Comparison of ENCODE assay signal across 9 mouse cellular contexts in genomic region chr10:77621546-77621945, GRCm38 (mm10). TPM values are rescaled to one million over a fixed set of nuclear protein-coding genes. Genes with fewer than 3 reads are reported as not detected.
A peak's percentile ranks its signal among the peaks of the same experiment; 100 is the strongest.
DNase-seq lines count a peak whose midpoint lies in the region; ATAC-seq and TF ChIP-seq lines count a peak whose summit lies in the region.
"Had no signal": no experiment of that assay in that cellular context is flagged by ENCODE, and none has a peak within 500 bp of the region (broad histone marks: within the 10 kb centered on the region; RNA-seq: fewer than 3 reads in every experiment).

No protein-coding gene starts in this region.

- H3K4me1 ChIP-seq in kidney, embryonic 15.5 days, result peaks cover 40% of the 10 kb centered on the region
- peaks cover 13% of the 10 kb centered on the region for H3K4me1 ChIP-seq in cortical plate, adult 2 months (ENCODE audit: control insufficient read depth, insufficient read depth, low read length)
- peaks cover 12% of the 10 kb centered on the region; the same call in 1 of the 2 replicates for H3K4me1 ChIP-seq in hindbrain, postnatal 0 days (ENCODE audit: insufficient read depth, low read length)
- peaks cover 25% of the 10 kb centered on the region for H3K4me1 ChIP-seq in midbrain, embryonic 16.5 days (ENCODE audit: control insufficient read depth, insufficient read depth, low read length)

- no peaks in the 10 kb centered on the region for H3K9me3 ChIP-seq in kidney, embryonic 15.5 days (replicated peaks)
- no peaks in the 10 kb centered on the region for H3K9me3 ChIP-seq in hindbrain, postnatal 0 days (ENCODE audit: low read length)
- H3K9me3 ChIP-seq in midbrain, embryonic 16.5 days (replicated peaks; ENCODE audit: control insufficient read depth, low read length, poor library complexity, severe bottlenecking), result no peaks in the 10 kb centered on the region

- TF ChIP-seq CTCF in cortical plate, adult 2 months (IDR thresholded peaks at IDR 0.05; ENCODE audit: extremely low read depth, insufficient read depth, low read length), result no peak
- no peak for TF ChIP-seq CTCF in hindbrain, postnatal 0 days (IDR thresholded peaks at IDR 0.05; ENCODE audit: low read depth)

- no peak for TF ChIP-seq POLR2A in cortical plate, adult 2 months (IDR thresholded peaks at IDR 0.05; ENCODE audit: extremely low read depth, insufficient read depth, low read length)

- peak overlapping the region; percentile 65 for H3K4me2 ChIP-seq in kidney, embryonic 15.5 days
- peak overlapping the region; percentile 92 for H3K4me2 ChIP-seq in hindbrain, postnatal 0 days (ENCODE audit: low read depth, low read length)
- peak overlapping the region; percentile 78 for H3K4me2 ChIP-seq in midbrain, embryonic 16.5 days (ENCODE audit: low read length)

- 76% methylated on average over 8 of the region's 8 CpGs for WGBS in kidney, embryonic 15.5 days
- WGBS in hindbrain, postnatal 0 days, result 79% methylated on average over 8 of the region's 8 CpGs
- WGBS in midbrain, embryonic 16.5 days, result 75% methylated on average over 8 of the region's 8 CpGs

- peaks cover 28% of the 10 kb centered on the region for H3K36me3 ChIP-seq in kidney, embryonic 15.5 days
- H3K36me3 ChIP-seq in hindbrain, postnatal 0 days (ENCODE audit: insufficient read depth, low read length), result peaks cover 16% of the 10 kb centered on the region; the same call in 1 of the 2 replicates
- H3K36me3 ChIP-seq in midbrain, embryonic 16.5 days (ENCODE audit: control insufficient read depth, insufficient read depth, low read length), result peaks cover 12% of the 10 kb centered on the region

- H3K4me3 ChIP-seq in kidney, embryonic 15.5 days (replicated peaks), result peak overlapping the region; percentile 98
- H3K4me3 ChIP-seq in cortical plate, adult 2 months (ENCODE audit: insufficient read depth, low read length), result peak overlapping the region; percentile 84
- peak overlapping the region; percentile 95 for H3K4me3 ChIP-seq in hindbrain, postnatal 0 days (ENCODE audit: low read length)
- H3K4me3 ChIP-seq in midbrain, embryonic 16.5 days (ENCODE audit: low read depth, low read length), result peak overlapping the region; percentile 98

- H3K27me3 ChIP-seq in kidney, embryonic 15.5 days, result no peaks in the 10 kb centered on the region
- no peaks in the 10 kb centered on the region for H3K27me3 ChIP-seq in hindbrain, postnatal 0 days (ENCODE audit: insufficient read depth, low read length)
- H3K27me3 ChIP-seq in midbrain, embryonic 16.5 days (ENCODE audit: control insufficient read depth, insufficient read depth, low read depth, low read length), result no peaks in the 10 kb centered on the region

- H3K9ac ChIP-seq in kidney, embryonic 15.5 days, result peak overlapping the region; percentile 94
- peak overlapping the region; percentile 99 for H3K9ac ChIP-seq in hindbrain, postnatal 0 days (replicated peaks; ENCODE audit: low read length)
- peak overlapping the region; percentile 95 for H3K9ac ChIP-seq in midbrain, embryonic 16.5 days (ENCODE audit: low read depth, low read length)

- intact Hi-C loops in left cerebral cortex, postnatal 4 days (cut with DNase I), result no loop called here

- H3K27ac ChIP-seq in kidney, embryonic 15.5 days, result peak overlapping the region; percentile 92
- H3K27ac ChIP-seq in cortical plate, adult 2 months (ENCODE audit: insufficient read depth, low read length), result peak overlapping the region; percentile 80
- H3K27ac ChIP-seq in hindbrain, postnatal 0 days, result peak overlapping the region; percentile 85
- H3K27ac ChIP-seq in midbrain, embryonic 16.5 days (ENCODE audit: low read length), result peak overlapping the region; percentile 91

- ATAC-seq in kidney, embryonic 15.5 days (replicated peaks; ENCODE audit: low FRiP score), result no peak
- ATAC-seq in hindbrain, postnatal 0 days, result no peak
- ATAC-seq in midbrain, embryonic 16.5 days, result no peak

- no peak for DNase-seq in kidney, adult 18-20 months
- no peak for DNase-seq in hindbrain, postnatal 0 days (ENCODE audit: low spot score)
- no peak for DNase-seq in layer of hippocampus, postnatal 36 days
- no peak for DNase-seq in left cerebral cortex, postnatal 4 days
- no peak for DNase-seq in urinary bladder, adult 2 months (ENCODE audit: low spot score)

RNA-seq across cellular contexts. Expression of gene Ube2g2, which starts 0.5 kb away (rescaled TPM):
- 71.9 and 72.0 TPM in 2 replicates for polyA plus RNA-seq in kidney, embryonic 15.5 days (2015; fragmentation: Nextera tagmentation; extraction: Ambion mirVana)
- 38.8 and 40.7 TPM in 2 replicates for polyA plus RNA-seq in cortical plate, adult 2 months (2012; rRNA removed)
- 45.1 and 48.3 TPM in 2 replicates for total RNA-seq in hindbrain, postnatal 0 days (2014; rRNA removed)
- polyA plus RNA-seq in hindbrain, postnatal 0 days (2015; fragmentation: Nextera tagmentation; extraction: Ambion mirVana), result 65.8 and 73.8 TPM in 2 replicates
- polyA plus RNA-seq in midbrain, embryonic 16.5 days (2015; fragmentation: Nextera tagmentation; extraction: Ambion mirVana), result 80.9 and 81.8 TPM in 2 replicates
- 10 to 100 TPM; 83.8 to 95.4 TPM for total RNA-seq in layer of hippocampus, postnatal 36 days (2021)
- total RNA-seq in left cerebral cortex, postnatal 4 days (2021), result 10 to 100 TPM; 45.1 to 47.6 TPM
- 42.8 and 47.7 TPM in 2 replicates for polyA plus RNA-seq in urinary bladder, adult 2 months (2012; rRNA removed)

RNA-seq across cellular contexts. Expression of gene Gm49325, which starts 15.5 kb away (rescaled TPM):
- polyA plus RNA-seq in kidney, embryonic 15.5 days (2015; fragmentation: Nextera tagmentation; extraction: Ambion mirVana), result 3.6 and 6.3 TPM in 2 replicates
- polyA plus RNA-seq in cortical plate, adult 2 months (2012; rRNA removed), result 9.3 TPM in 1 of 2 replicates, not detected in the other
- 4.0 TPM in 1 of 2 replicates, not detected in the other for total RNA-seq in hindbrain, postnatal 0 days (2014; rRNA removed)
- 11.1 and 12.8 TPM in 2 replicates for polyA plus RNA-seq in hindbrain, postnatal 0 days (2015; fragmentation: Nextera tagmentation; extraction: Ambion mirVana)
- polyA plus RNA-seq in midbrain, embryonic 16.5 days (2015; fragmentation: Nextera tagmentation; extraction: Ambion mirVana), result 1.5 and 2.9 TPM in 2 replicates
- total RNA-seq in layer of hippocampus, postnatal 36 days (2021), result 10 to 100 TPM; 17.2 to 29.6 TPM
- 10 to 100 TPM in 1 of 2 experiments, not detected in 1; 21.0 TPM for total RNA-seq in left cerebral cortex, postnatal 4 days (2021)
- 0.89 and 23.6 TPM in 2 replicates for polyA plus RNA-seq in urinary bladder, adult 2 months (2012; rRNA removed)
- total RNA-seq: hematopoietic stem cell, adult 5-6 weeks had no signal

RNA-seq across cellular contexts. Expression of gene Sumo3, which starts 15.6 kb away (rescaled TPM):
- 332 TPM in 2 replicates for polyA plus RNA-seq in kidney, embryonic 15.5 days (2015; fragmentation: Nextera tagmentation; extraction: Ambion mirVana)
- polyA plus RNA-seq in cortical plate, adult 2 months (2012; rRNA removed), result 270 and 272 TPM in 2 replicates
- total RNA-seq in hindbrain, postnatal 0 days (2014; rRNA removed), result 217 and 218 TPM in 2 replicates
- polyA plus RNA-seq in hindbrain, postnatal 0 days (2015; fragmentation: Nextera tagmentation; extraction: Ambion mirVana), result 330 and 348 TPM in 2 replicates
- polyA plus RNA-seq in midbrain, embryonic 16.5 days (2015; fragmentation: Nextera tagmentation; extraction: Ambion mirVana), result 315 and 350 TPM in 2 replicates
- total RNA-seq in layer of hippocampus, postnatal 36 days (2021), result 100 to 1,000 TPM; 127 TPM
- 100 to 1,000 TPM; 175 to 189 TPM for total RNA-seq in left cerebral cortex, postnatal 4 days (2021)
- polyA plus RNA-seq in urinary bladder, adult 2 months (2012; rRNA removed), result 294 and 318 TPM in 2 replicates

RNA-seq across cellular contexts. Expression of gene Pttg1ip, which starts 40.0 kb away (rescaled TPM):
- 149 and 152 TPM in 2 replicates for polyA plus RNA-seq in kidney, embryonic 15.5 days (2015; fragmentation: Nextera tagmentation; extraction: Ambion mirVana)
- 111 and 113 TPM in 2 replicates for polyA plus RNA-seq in cortical plate, adult 2 months (2012; rRNA removed)
- total RNA-seq in hindbrain, postnatal 0 days (2014; rRNA removed), result 85.9 and 94.0 TPM in 2 replicates
- polyA plus RNA-seq in hindbrain, postnatal 0 days (2015; fragmentation: Nextera tagmentation; extraction: Ambion mirVana), result 87.3 and 87.5 TPM in 2 replicates
- polyA plus RNA-seq in midbrain, embryonic 16.5 days (2015; fragmentation: Nextera tagmentation; extraction: Ambion mirVana), result 63.6 and 70.8 TPM in 2 replicates
- 10 to 100 TPM; 68.2 to 69.0 TPM for total RNA-seq in layer of hippocampus, postnatal 36 days (2021)
- 10 to 100 TPM; 54.7 to 62.7 TPM for total RNA-seq in left cerebral cortex, postnatal 4 days (2021)
- polyA plus RNA-seq in urinary bladder, adult 2 months (2012; rRNA removed), result 457 and 472 TPM in 2 replicates
